8 mouse cellular contexts compared by ENCODE assay signal in genomic region chr5:86803962-86804940, GRCm38 (mm10). TPM values are rescaled to one million over a fixed set of nuclear protein-coding genes. Genes with fewer than 3 reads are reported as not detected.
DNase-seq lines count a peak whose midpoint lies in the region; ATAC-seq and TF ChIP-seq lines count a peak whose summit lies in the region.

Gene Ythdc1 (plus strand): TSS chr5:86804221.

- no peaks in the 10 kb centered on the region for H3K27me3 ChIP-seq in E14TG2a.4 (ENCODE audit: insufficient read depth, low read length)
- H3K27me3 ChIP-seq in forebrain, embryonic 12.5 days = no peaks in the 10 kb centered on the region
- H3K27me3 ChIP-seq in heart, postnatal 0 days (ENCODE audit: control insufficient read depth, insufficient read depth, low read length) = no peaks in the 10 kb centered on the region
- no peaks in the 10 kb centered on the region for H3K27me3 ChIP-seq in liver, embryonic 16.5 days (ENCODE audit: control insufficient read depth, insufficient read depth, low read depth, low read length)
- H3K27me3 ChIP-seq in neural tube, embryonic 13.5 days = no peaks in the 10 kb centered on the region
- no peaks in the 10 kb centered on the region for H3K27me3 ChIP-seq in testis, adult 2 months (ENCODE audit: control insufficient read depth, insufficient read depth, low read length)

- ATAC-seq in forebrain, embryonic 12.5 days (ENCODE audit: low FRiP score) = peak; percentile 98
- peak; percentile 99 for ATAC-seq in heart, postnatal 0 days (ENCODE audit: insufficient read depth, low read depth)
- peak; percentile 98 for ATAC-seq in liver, embryonic 16.5 days (ENCODE audit: low read depth)
- peak; percentile 100 for ATAC-seq in neural tube, embryonic 13.5 days (ENCODE audit: low read depth)

- peak; percentile 93 for DNase-seq in c-Kit-positive CD71-positive TER-119-positive erythroid progenitor cells, embryonic 14.5 days (ENCODE audit: low spot score)
- DNase-seq in heart, postnatal 0 days (ENCODE audit: low spot score) = peak; percentile 98
- DNase-seq in kidney, postnatal 4 days = peak; percentile 95 to 97

- peaks cover 45% of the 10 kb centered on the region for H3K4me1 ChIP-seq in E14TG2a.4 (replicated peaks; ENCODE audit: low read depth, low read length)
- peaks cover 5% of the 10 kb centered on the region for H3K4me1 ChIP-seq in forebrain, embryonic 12.5 days
- H3K4me1 ChIP-seq in heart, postnatal 0 days (ENCODE audit: control insufficient read depth, insufficient read depth) = no peaks in the 10 kb centered on the region
- H3K4me1 ChIP-seq in liver, embryonic 16.5 days (ENCODE audit: control insufficient read depth, low read depth, low read length) = peaks cover 3% of the 10 kb centered on the region
- H3K4me1 ChIP-seq in neural tube, embryonic 13.5 days (replicated peaks) = peaks cover 27% of the 10 kb centered on the region
- peaks cover 3% of the 10 kb centered on the region; the same call in 1 of the 2 replicates for H3K4me1 ChIP-seq in testis, adult 2 months (ENCODE audit: control insufficient read depth, insufficient read depth, low read length)

- peaks cover 20% of the 10 kb centered on the region for H3K36me3 ChIP-seq in E14TG2a.4 (ENCODE audit: insufficient read depth, low read length)
- no peaks in the 10 kb centered on the region for H3K36me3 ChIP-seq in forebrain, embryonic 12.5 days (replicated peaks)
- H3K36me3 ChIP-seq in heart, postnatal 0 days (replicated peaks; ENCODE audit: control insufficient read depth, insufficient read depth, low read length) = no peaks in the 10 kb centered on the region
- no peaks in the 10 kb centered on the region for H3K36me3 ChIP-seq in liver, embryonic 16.5 days (ENCODE audit: control insufficient read depth, insufficient read depth)
- H3K36me3 ChIP-seq in neural tube, embryonic 13.5 days = no peaks in the 10 kb centered on the region
- H3K36me3 ChIP-seq in testis, adult 2 months (ENCODE audit: control insufficient read depth, insufficient read depth, low read length) = no peaks in the 10 kb centered on the region

- peak within 1 kb of the TSS; percentile 97 for H3K27ac ChIP-seq in forebrain, embryonic 12.5 days
- H3K27ac ChIP-seq in heart, postnatal 0 days (ENCODE audit: low read depth) = peak within 1 kb of the TSS; percentile 100
- H3K27ac ChIP-seq in liver, embryonic 16.5 days (ENCODE audit: low read length) = peak within 1 kb of the TSS; percentile 100
- H3K27ac ChIP-seq in neural tube, embryonic 13.5 days (replicated peaks) = peak within 1 kb of the TSS; percentile 99
- H3K27ac ChIP-seq in testis, adult 2 months (ENCODE audit: control insufficient read depth, insufficient read depth, low read depth, low read length) = peak within 1 kb of the TSS; percentile 100

- peak within 1 kb of the TSS; percentile 93 for H3K9ac ChIP-seq in forebrain, embryonic 12.5 days
- H3K9ac ChIP-seq in heart, postnatal 0 days (replicated peaks; ENCODE audit: low read depth, low read length) = peak within 1 kb of the TSS; percentile 99
- H3K9ac ChIP-seq in liver, embryonic 16.5 days (ENCODE audit: low read depth, low read length) = peak within 1 kb of the TSS; percentile 99
- peak within 1 kb of the TSS; percentile 98 for H3K9ac ChIP-seq in neural tube, embryonic 13.5 days

- H3K4me2 ChIP-seq in forebrain, embryonic 12.5 days = peak within 1 kb of the TSS; percentile 64
- H3K4me2 ChIP-seq in heart, postnatal 0 days (ENCODE audit: low read depth, low read length) = peak within 1 kb of the TSS; percentile 81
- peak within 1 kb of the TSS; percentile 76 for H3K4me2 ChIP-seq in liver, embryonic 16.5 days (ENCODE audit: low read depth, low read length)
- peak within 1 kb of the TSS; percentile 86 for H3K4me2 ChIP-seq in neural tube, embryonic 13.5 days

- TF ChIP-seq CTCF in E14TG2a.4 (conservative IDR thresholded peaks at IDR 0.05; ENCODE audit: low read length) = no peak
- no peak for TF ChIP-seq CTCF in heart, postnatal 0 days (IDR thresholded peaks at IDR 0.05; ENCODE audit: low read depth)
- TF ChIP-seq CTCF in testis, adult 2 months (IDR thresholded peaks at IDR 0.05; ENCODE audit: control insufficient read depth, insufficient read depth, insufficient replicate concordance, low read depth, low read length) = no peak

- under 1% methylated on average over 104 of the region's 111 CpGs for WGBS in forebrain, embryonic 12.5 days
- WGBS in heart, postnatal 0 days = under 1% methylated on average over 94 of the region's 111 CpGs
- under 1% methylated on average over 106 of the region's 111 CpGs for WGBS in liver, embryonic 16.5 days (ENCODE audit: insufficient replicate concordance)
- WGBS in neural tube, embryonic 13.5 days = 1% methylated on average over 103 of the region's 111 CpGs

- peak; percentile 98 for TF ChIP-seq POLR2A in testis, adult 2 months (IDR thresholded peaks at IDR 0.05; ENCODE audit: control insufficient read depth, low read depth, low read length)

- H3K4me3 ChIP-seq in E14TG2a.4 (replicated peaks; ENCODE audit: low read length) = peak within 1 kb of the TSS; percentile 97
- H3K4me3 ChIP-seq in forebrain, embryonic 12.5 days (replicated peaks) = peak within 1 kb of the TSS; percentile 91
- H3K4me3 ChIP-seq in heart, postnatal 0 days (ENCODE audit: low read depth, low read length) = peak within 1 kb of the TSS; percentile 95
- H3K4me3 ChIP-seq in liver, embryonic 16.5 days (ENCODE audit: low read depth, low read length) = peak within 1 kb of the TSS; percentile 90
- peak within 1 kb of the TSS; percentile 94 for H3K4me3 ChIP-seq in neural tube, embryonic 13.5 days
- peak within 1 kb of the TSS; percentile 100 for H3K4me3 ChIP-seq in testis, adult 2 months (ENCODE audit: control insufficient read depth, low read depth, low read length)

- TF ChIP-seq EP300 in heart, postnatal 0 days (IDR thresholded peaks at IDR 0.05; ENCODE audit: low read depth) = no peak

- no peaks in the 10 kb centered on the region for H3K9me3 ChIP-seq in E14TG2a.4 (ENCODE audit: low read length)
- no peaks in the 10 kb centered on the region for H3K9me3 ChIP-seq in forebrain, embryonic 12.5 days
- H3K9me3 ChIP-seq in heart, postnatal 0 days (replicated peaks; ENCODE audit: control insufficient read depth, low read length) = no peaks in the 10 kb centered on the region
- H3K9me3 ChIP-seq in liver, embryonic 16.5 days (replicated peaks; ENCODE audit: control insufficient read depth, low read length) = no peaks in the 10 kb centered on the region
- H3K9me3 ChIP-seq in neural tube, embryonic 13.5 days = no peaks in the 10 kb centered on the region

RNA-seq across cellular contexts. Expression of gene Ythdc1, which starts in this region (rescaled TPM):
- polyA plus RNA-seq in forebrain, embryonic 12.5 days (2016; fragmentation: Nextera tagmentation; extraction: Ambion mirVana) = 54.1 and 55.4 TPM in 2 replicates
- 20.0 and 56.7 TPM in 2 replicates for total RNA-seq in heart, postnatal 0 days (2014; rRNA removed; ENCODE audit: low replicate concordance)
- 16.9 and 18.7 TPM in 2 replicates for polyA plus RNA-seq in heart, postnatal 0 days (2015; fragmentation: Nextera tagmentation; extraction: Ambion mirVana)
- 12.3 and 12.5 TPM in 2 replicates for polyA plus RNA-seq in liver, embryonic 16.5 days (2015; fragmentation: Nextera tagmentation; extraction: Ambion mirVana)
- 36.8 and 41.7 TPM in 2 replicates for polyA plus RNA-seq in neural tube, embryonic 13.5 days (2015; fragmentation: Nextera tagmentation; extraction: Ambion mirVana)
- 19.6 and 24.2 TPM in 2 replicates for polyA plus RNA-seq in testis, adult 2 months (2012; rRNA removed)

Comparison
In these comparisons a context has a peak if more than half of its experiments do, and no peak if none do; other contexts are left out.
1. Peak in every context shown above with its lines: DNase-seq, ATAC-seq, H3K4me3 ChIP-seq and H3K27ac ChIP-seq.